Mouse (Mus musculus): ENCODE results near the gene Nnmt. TPM values are rescaled to one million over a fixed set of nuclear protein-coding genes. Genes with fewer than 3 reads are reported as not detected.

Gene Nnmt
- polyA plus RNA-seq, 1 experiment: 3.1 TPM

GRCm38 (mm10) chr9:48644926-48645647 lies 40.1 kb upstream of the Nnmt start:
- Histone ChIP-seq H3K4me1 (ENCODE audit: control insufficient read depth, insufficient read depth, low read length) (peaks cover 15% of the 10 kb centered on the region), H3K27ac (ENCODE audit: insufficient read depth, low read depth, low read length) (no peak overlapping the region), H3K27me3 (replicated peaks; ENCODE audit: control insufficient read depth, insufficient read depth, low read length) (no peaks in the 10 kb centered on the region), H3K4me3 (ENCODE audit: insufficient read depth, low read depth, low read length) (no peak overlapping the region), H3K36me3 (ENCODE audit: control insufficient read depth, insufficient read depth, low read length) (no peaks in the 10 kb centered on the region)
- 45% methylated on average over 13 of the region's 13 CpGs for WGBS
- peak; percentile 65 for DNase-seq
- peak; percentile 74 for TF ChIP-seq CTCF (conservative IDR thresholded peaks at IDR 0.05; ENCODE audit: insufficient read depth, insufficient read length, low read depth, low read length)
- TF ChIP-seq POLR2A (IDR thresholded peaks at IDR 0.05; ENCODE audit: low read depth, low read length): no peak

GRCm38 (mm10) chr9:48644376-48644775 lies 39.4 kb upstream of the Nnmt start:
- no peak for DNase-seq
- H3K27ac ChIP-seq (ENCODE audit: insufficient read depth, low read depth, low read length): no peak overlapping the region
- WGBS: 82% methylated on average over 3 of the region's 3 CpGs
- H3K4me1 ChIP-seq (ENCODE audit: control insufficient read depth, insufficient read depth, low read length): peaks cover 15% of the 10 kb centered on the region
- H3K36me3 ChIP-seq (ENCODE audit: control insufficient read depth, insufficient read depth, low read length): no peaks in the 10 kb centered on the region
- TF ChIP-seq CTCF (conservative IDR thresholded peaks at IDR 0.05; ENCODE audit: insufficient read depth, insufficient read length, low read depth, low read length) (0 out of 2 replicates have a peak, but pooled peaks have one; percentile 5), POLR2A (IDR thresholded peaks at IDR 0.05; ENCODE audit: low read depth, low read length) (no peak)
- no peak overlapping the region for H3K4me3 ChIP-seq (ENCODE audit: insufficient read depth, low read depth, low read length)
- no peaks in the 10 kb centered on the region for H3K27me3 ChIP-seq (replicated peaks; ENCODE audit: control insufficient read depth, insufficient read depth, low read length)

DNA sequence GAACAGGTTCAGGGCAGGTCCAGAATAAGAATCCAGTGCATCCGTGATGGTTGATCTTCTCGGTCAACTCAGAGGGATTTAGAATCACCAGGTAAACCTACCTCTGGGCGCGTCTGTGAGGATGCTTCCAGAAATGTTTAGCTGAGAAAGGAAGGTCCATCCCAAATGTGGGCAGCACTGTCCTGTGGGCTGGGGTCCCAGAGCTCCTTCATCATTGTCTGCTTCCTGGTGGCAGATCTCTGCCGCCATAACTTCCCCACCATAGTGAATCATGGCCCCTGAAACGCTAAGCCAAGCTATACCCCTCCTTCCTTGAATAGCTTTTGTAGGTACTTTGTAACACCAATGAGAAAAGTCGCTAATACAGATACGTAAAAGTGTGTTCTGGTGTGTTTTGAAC lies 36.7 kb upstream of the Nnmt start:
- Histone ChIP-seq H3K36me3 (ENCODE audit: control insufficient read depth, insufficient read depth, low read length) (no peaks in the 10 kb centered on the region), H3K4me1 (ENCODE audit: control insufficient read depth, insufficient read depth, low read length) (no peaks in the 10 kb centered on the region), H3K27me3 (replicated peaks; ENCODE audit: control insufficient read depth, insufficient read depth, low read length) (no peaks in the 10 kb centered on the region), H3K27ac (ENCODE audit: insufficient read depth, low read depth, low read length) (no peak overlapping the region), H3K4me3 (ENCODE audit: insufficient read depth, low read depth, low read length) (no peak overlapping the region)
- WGBS: 88% methylated on average over 8 of the region's 8 CpGs
- TF ChIP-seq POLR2A (IDR thresholded peaks at IDR 0.05; ENCODE audit: low read depth, low read length) (no peak), CTCF (conservative IDR thresholded peaks at IDR 0.05; ENCODE audit: insufficient read depth, insufficient read length, low read depth, low read length) (no peak)
- no peak for DNase-seq

- no peak for TF ChIP-seq POLR2A (IDR thresholded peaks at IDR 0.05; ENCODE audit: low read depth, low read length)
- TF ChIP-seq CTCF (conservative IDR thresholded peaks at IDR 0.05; ENCODE audit: insufficient read depth, insufficient read length, low read depth, low read length): no peak
- DNase-seq: no peak
- no peaks in the 10 kb centered on the region for H3K4me1 ChIP-seq (ENCODE audit: control insufficient read depth, insufficient read depth, low read length)
- no peak overlapping the region for H3K27ac ChIP-seq (ENCODE audit: insufficient read depth, low read depth, low read length)
- no peak overlapping the region for H3K4me3 ChIP-seq (ENCODE audit: insufficient read depth, low read depth, low read length)
- no peaks in the 10 kb centered on the region for H3K36me3 ChIP-seq (ENCODE audit: control insufficient read depth, insufficient read depth, low read length)
- 71% methylated on average over 8 of the region's 8 CpGs for WGBS
- H3K27me3 ChIP-seq (replicated peaks; ENCODE audit: control insufficient read depth, insufficient read depth, low read length): no peaks in the 10 kb centered on the region
Measured at GRCm38 (mm10) chr9:48640881-48641280, 35.9 kb upstream of the Nnmt start.

DNA sequence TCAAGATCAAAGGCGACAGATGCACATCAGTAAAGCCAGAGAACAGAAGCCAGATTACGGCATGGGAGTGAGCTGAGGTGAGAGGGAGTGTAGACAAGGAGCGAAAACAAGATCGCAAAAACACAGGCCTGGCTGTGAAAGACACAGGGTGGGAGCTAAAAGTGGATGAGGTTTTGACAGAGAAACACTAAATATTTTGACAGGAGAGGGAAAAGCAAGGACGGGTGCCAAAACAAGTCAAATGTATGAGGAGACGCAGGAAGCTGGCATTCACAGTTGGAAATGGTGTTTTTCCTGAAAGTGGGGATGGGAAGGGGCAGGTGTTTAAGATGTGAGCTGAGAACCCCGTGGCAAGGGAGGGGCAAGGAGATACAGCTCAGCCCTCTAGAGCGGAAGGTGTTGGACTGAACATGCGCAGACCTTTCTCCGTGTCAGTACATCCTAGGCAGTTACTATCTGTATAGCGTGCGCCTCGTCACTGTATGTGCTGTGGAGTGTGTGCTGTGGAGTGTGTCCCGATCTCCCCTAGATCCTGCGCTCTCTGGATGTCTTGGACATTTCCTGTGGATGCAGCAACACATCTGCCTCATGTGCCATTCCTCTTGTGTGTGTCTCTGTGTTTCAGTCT lies 33.3 kb upstream of the Nnmt start:
- TF ChIP-seq POLR2A (IDR thresholded peaks at IDR 0.05; ENCODE audit: low read depth, low read length): no peak
- TF ChIP-seq CTCF (conservative IDR thresholded peaks at IDR 0.05; ENCODE audit: insufficient read depth, insufficient read length, low read depth, low read length): no peak
- Histone ChIP-seq H3K27me3 (replicated peaks; ENCODE audit: control insufficient read depth, insufficient read depth, low read length) (no peaks in the 10 kb centered on the region), H3K36me3 (ENCODE audit: control insufficient read depth, insufficient read depth, low read length) (no peaks in the 10 kb centered on the region), H3K4me3 (ENCODE audit: insufficient read depth, low read depth, low read length) (no peak overlapping the region), H3K4me1 (ENCODE audit: control insufficient read depth, insufficient read depth, low read length) (no peaks in the 10 kb centered on the region), H3K27ac (ENCODE audit: insufficient read depth, low read depth, low read length) (no peak overlapping the region)
- 46% methylated on average over 15 of the region's 15 CpGs for WGBS
- no peak for DNase-seq

DNA sequence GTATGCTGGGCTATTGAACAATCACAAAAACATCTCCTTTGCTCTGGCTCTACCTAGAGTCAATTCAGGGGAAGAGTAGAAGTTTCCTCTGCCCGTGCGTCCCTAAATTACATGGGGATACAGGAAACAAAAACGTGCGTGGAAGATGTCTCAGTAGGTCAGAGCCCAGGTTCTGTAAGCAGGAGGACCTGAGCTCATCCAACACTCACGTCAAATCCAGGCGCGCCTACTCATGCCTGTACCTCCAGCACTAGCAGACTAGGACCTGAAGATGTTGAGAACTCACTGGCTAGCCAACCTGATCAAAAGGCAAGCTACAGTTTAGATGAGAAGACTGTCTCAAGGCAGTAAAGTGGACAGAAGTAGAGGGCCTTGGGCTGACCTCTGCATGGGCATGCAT lies 32.2 kb upstream of the Nnmt start:
- 89% methylated on average over 7 of the region's 7 CpGs for WGBS
- H3K4me3 ChIP-seq (ENCODE audit: insufficient read depth, low read depth, low read length): no peak overlapping the region
- no peak for TF ChIP-seq POLR2A (IDR thresholded peaks at IDR 0.05; ENCODE audit: low read depth, low read length)
- no peak for TF ChIP-seq CTCF (conservative IDR thresholded peaks at IDR 0.05; ENCODE audit: insufficient read depth, insufficient read length, low read depth, low read length)
- no peak for DNase-seq
- H3K27ac ChIP-seq (ENCODE audit: insufficient read depth, low read depth, low read length): no peak overlapping the region
- H3K27me3 ChIP-seq (replicated peaks; ENCODE audit: control insufficient read depth, insufficient read depth, low read length): no peaks in the 10 kb centered on the region
- H3K4me1 ChIP-seq (ENCODE audit: control insufficient read depth, insufficient read depth, low read length): no peaks in the 10 kb centered on the region
- no peaks in the 10 kb centered on the region for H3K36me3 ChIP-seq (ENCODE audit: control insufficient read depth, insufficient read depth, low read length)

DNA sequence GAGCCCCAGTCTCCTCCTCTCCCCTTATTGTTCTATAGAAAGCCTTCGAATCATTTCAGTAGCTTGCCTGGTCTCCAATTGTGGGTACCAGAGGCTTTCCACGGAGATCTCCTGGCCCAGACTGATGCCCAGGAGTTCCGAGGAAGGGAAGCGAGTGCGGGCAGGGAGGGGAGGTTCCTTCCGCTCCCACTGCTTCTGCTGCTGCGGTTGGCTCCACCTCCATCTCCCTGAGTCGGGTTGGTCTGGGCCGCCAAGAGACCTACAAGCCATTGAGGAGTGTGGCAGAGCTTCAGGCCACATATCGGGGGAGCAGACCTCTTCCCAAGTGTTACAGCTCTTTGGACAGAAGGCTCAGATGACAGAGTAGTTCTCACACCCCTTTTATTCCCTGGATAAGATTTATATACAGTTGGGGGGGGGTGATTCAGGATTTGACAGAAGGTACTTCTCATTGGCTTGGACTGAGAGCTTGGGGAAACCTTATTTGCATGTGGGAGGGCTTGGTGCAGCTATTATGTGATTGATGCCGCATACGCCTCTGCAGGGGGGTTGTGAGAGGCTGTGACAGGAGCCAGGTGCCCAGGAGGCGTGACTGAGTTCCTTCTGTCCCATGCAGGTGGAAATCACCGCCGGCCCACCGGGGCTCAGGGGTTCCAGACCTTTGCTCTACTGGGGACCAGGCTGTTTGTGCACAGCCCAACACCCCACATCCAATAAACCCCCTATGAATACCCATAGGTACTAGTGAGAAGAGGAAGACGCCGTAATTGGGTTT lies 30.8 kb upstream of the Nnmt start:
- Histone ChIP-seq H3K4me3 (ENCODE audit: insufficient read depth, low read depth, low read length) (no peak overlapping the region), H3K27ac (ENCODE audit: insufficient read depth, low read depth, low read length) (no peak overlapping the region), H3K27me3 (replicated peaks; ENCODE audit: control insufficient read depth, insufficient read depth, low read length) (no peaks in the 10 kb centered on the region), H3K4me1 (ENCODE audit: control insufficient read depth, insufficient read depth, low read length) (no peaks in the 10 kb centered on the region), H3K36me3 (ENCODE audit: control insufficient read depth, insufficient read depth, low read length) (no peaks in the 10 kb centered on the region)
- 36% methylated on average over 18 of the region's 18 CpGs for WGBS
- TF ChIP-seq POLR2A (IDR thresholded peaks at IDR 0.05; ENCODE audit: low read depth, low read length) (no peak), CTCF (conservative IDR thresholded peaks at IDR 0.05; ENCODE audit: insufficient read depth, insufficient read length, low read depth, low read length) (no peak)
- DNase-seq: no peak
